Mouse (Mus musculus) embryonic stem cell, embryonic (primary cell): Measurements from ENCODE around the gene Gpt2.

ENCODE experiments used
- CTCF ChIA-PET, 4 experiments: fragments of 300-600 bp in 2 of 4; fragments of 350-600 bp in 2 of 4; sonication (Branson Sonifier 250); formaldehyde crosslinking; loops; one replicate each; lab custom pipeline; 2022; ENCODE audit warnings: inconsistent platforms in 2 of 4; lab: Charles Lee
- POLR2A ChIA-PET, 4 experiments: fragments of 300-600 bp in 2 of 4; fragments of 350-600 bp in 2 of 4; sonication (Branson Sonifier 250); formaldehyde crosslinking; loops; one replicate each; lab custom pipeline; 2022; ENCODE audit warnings: antibody characterized with exemption in 4 of 4, inconsistent platforms in 1 of 4; lab: Charles Lee

The Gpt2 gene

GRCm38 (mm10) chr8:85573972-85574496, 81.7 kb downstream of the Gpt2 start:
- POLR2A ChIA-PET, result interaction anchor here in 1 of 4 experiments (0.5 to 1.2 kb wide), 4 partner anchors 18 to 1219 kb away, joined by 4 to 7 read pairs (median 4); partner anchors contain the start of gene Dnaja2

More at GRCm38 (mm10) chr8:85573972-85574496, 81.7 kb downstream of the Gpt2 start:
- CTCF ChIA-PET, result no interaction called here
